Mouse (Mus musculus) lung, adult 2 months (tissue): ENCODE results near the gene Cenpu. TPM values are rescaled to one million over a fixed set of nuclear protein-coding genes. Genes with fewer than 3 reads are reported as not detected.

ENCODE experiments used
- DNase-seq: peaks from one replicate; pipeline ENCODE4 v3.0.0; 2022
- H3K4me1 ChIP-seq: fragments of 200-500 bp; 2 replicates; pipeline ENCODE4 v1.6.1; 2011; ENCODE audit warnings: low read length; ENCODE audit not compliant: control insufficient read depth, insufficient read depth
- H3K4me3 ChIP-seq: fragments of 200-500 bp; replicated peaks from 2 replicates; pipeline ENCODE3; 2011; ENCODE audit warnings: low read depth, mild to moderate bottlenecking, control low read depth, low read length; ENCODE audit errors: extremely low read depth
- CTCF ChIP-seq: fragments of 200-500 bp; IDR thresholded peaks from 2 replicates; pipeline ENCODE4 v1.5.1; 2011; ENCODE audit warnings: mild to moderate bottlenecking, low read length, control low read depth; ENCODE audit not compliant: insufficient read depth
- POLR2A ChIP-seq: fragments of 200-500 bp; IDR thresholded peaks from 2 replicates; pipeline ENCODE4 v1.6.1; 2011; ENCODE audit warnings: low read depth, mild to moderate bottlenecking, control low read depth, low read length, borderline replicate concordance; ENCODE audit errors: extremely low read depth
- WGBS: fragments of 180-500 bp; shearing (Covaris S2); methylation state at CpG from one replicate; pipeline ENCODE4 v1.1.7; 2018; 5-methylcytosine and 5-hydroxymethylcytosine counted together
- polyA plus RNA-seq: library from polyadenylated mRNA; depleted of rRNA; stranded (reverse); fragments of >200 nt; gene quantifications from 2 replicates; pipeline ENCODE4 v1.2.3, GENCODE M21; 2012

The Cenpu gene
- polyA plus RNA-seq, 1 experiment: 1.3 TPM

- Histone ChIP-seq H3K4me3 (no peak overlapping the region), H3K4me1 (no peaks in the 10 kb centered on the region; the same call in 1 of the 2 replicates)
- no peak for TF ChIP-seq POLR2A
- TF ChIP-seq CTCF: no peak
- WGBS: 45% methylated on average over 11 of the region's 11 CpGs
- DNase-seq: no peak
Measured at GRCm38 (mm10) chr8:46546431-46547176, 5.2 kb upstream of the Cenpu start.

- no peak for DNase-seq
- Histone ChIP-seq H3K4me3 (no peak overlapping the region), H3K4me1 (no peaks in the 10 kb centered on the region; the same call in 1 of the 2 replicates)
- 29% methylated on average over 4 of the region's 4 CpGs for WGBS
- TF ChIP-seq POLR2A: no peak
- peak; percentile 31; the same call in 1 of the 2 replicates for TF ChIP-seq CTCF
Measured at GRCm38 (mm10) chr8:46547245-46547644, 4.6 kb upstream of the Cenpu start.

DNA sequence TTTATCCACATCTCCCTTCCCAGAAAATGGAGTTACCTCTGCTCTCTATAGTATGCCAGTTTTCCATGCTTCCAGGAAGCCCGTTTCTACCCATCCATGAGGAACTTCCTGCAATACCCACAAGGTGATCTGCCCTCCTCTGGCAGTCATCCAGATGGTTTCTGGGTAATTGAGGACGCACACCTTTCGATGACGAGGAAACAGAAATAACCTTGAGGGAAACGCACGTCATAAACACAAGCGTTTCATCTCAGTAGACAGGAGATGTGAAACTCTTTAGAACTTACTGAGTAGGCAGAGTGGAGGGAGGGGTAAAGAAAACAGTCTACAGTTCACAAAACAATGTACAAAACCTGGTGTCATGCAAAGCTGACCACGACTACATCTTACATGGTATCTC, 1.8 kb upstream of the Cenpu start:
- no peak overlapping the region for H3K4me3 ChIP-seq
- H3K4me1 ChIP-seq: no peaks in the 10 kb centered on the region; the same call in 1 of the 2 replicates
- TF ChIP-seq CTCF (no peak), POLR2A (no peak)
- 64% methylated on average over 8 of the region's 8 CpGs for WGBS
- no peak for DNase-seq

DNA sequence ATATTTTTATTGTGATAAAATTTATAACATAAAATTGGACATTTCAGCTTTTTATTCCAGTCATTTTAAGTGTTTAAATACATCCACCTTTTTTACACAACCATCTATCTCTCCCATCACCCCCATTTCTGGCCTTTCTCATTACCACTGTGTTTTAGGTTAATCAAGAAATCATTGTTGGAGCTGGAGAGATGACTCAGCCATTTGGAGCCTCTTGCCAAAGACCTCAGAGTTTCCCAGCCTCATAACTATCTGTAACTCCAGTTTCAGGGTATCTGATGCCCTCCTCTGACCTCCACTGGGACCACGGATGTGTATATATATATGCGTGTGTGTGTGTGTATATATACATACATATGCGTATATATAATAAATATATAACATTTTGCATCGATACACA, 799 bp upstream of the Cenpu start:
- TF ChIP-seq CTCF (no peak), POLR2A (no peak)
- Histone ChIP-seq H3K4me1 (no peaks in the 10 kb centered on the region; the same call in 1 of the 2 replicates), H3K4me3 (no peak overlapping the region)
- 28% methylated on average over 4 of the region's 4 CpGs for WGBS
- DNase-seq: no peak

DNA sequence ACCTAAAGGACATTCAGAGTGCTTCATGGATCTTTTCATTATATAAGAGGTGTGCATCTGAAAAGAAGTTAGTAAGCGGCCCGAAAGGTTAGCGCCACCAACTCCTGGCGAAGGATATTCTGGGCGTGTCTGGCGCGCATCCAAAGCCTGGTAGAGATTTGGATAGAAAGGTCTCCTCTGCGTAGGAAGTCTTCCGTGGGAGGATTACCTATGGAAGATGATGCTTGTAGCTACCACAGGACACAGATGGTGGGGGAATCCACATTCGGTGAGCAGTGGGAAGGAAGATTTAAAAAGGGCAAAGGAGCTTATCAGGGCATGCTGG, 575 bp downstream of the Cenpu start:
- DNase-seq: no peak
- 2% methylated on average over 10 of the region's 10 CpGs for WGBS
- H3K4me3 ChIP-seq: no peak overlapping the region
- no peaks in the 10 kb centered on the region for H3K4me1 ChIP-seq
- TF ChIP-seq CTCF (no peak), POLR2A (no peak)

DNA sequence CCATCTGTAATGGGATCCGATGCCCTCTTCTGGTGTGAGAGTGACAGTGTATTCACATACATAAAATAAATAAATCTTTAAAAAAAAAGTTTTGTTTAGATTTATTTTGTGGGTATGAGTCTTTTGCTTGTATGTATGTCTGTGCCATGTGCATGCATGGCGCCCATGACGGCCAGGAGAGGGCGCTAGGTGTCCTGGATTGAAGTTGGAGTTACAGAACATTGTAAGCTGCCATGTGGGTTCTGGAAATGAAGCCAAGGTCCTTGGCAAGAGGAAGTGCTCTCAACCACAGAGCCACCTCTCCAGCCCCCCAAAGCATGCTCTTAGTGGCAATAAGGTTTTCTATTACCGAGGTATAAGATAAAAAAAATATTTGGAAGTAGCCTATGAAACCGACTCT, 7.6 kb downstream of the Cenpu start:
- no peak for TF ChIP-seq POLR2A
- TF ChIP-seq CTCF: peak; percentile 72
- peak; percentile 44 for DNase-seq
- H3K4me3 ChIP-seq: no peak overlapping the region
- WGBS: 68% methylated on average over 6 of the region's 6 CpGs
- H3K4me1 ChIP-seq: no peaks in the 10 kb centered on the region

DNA sequence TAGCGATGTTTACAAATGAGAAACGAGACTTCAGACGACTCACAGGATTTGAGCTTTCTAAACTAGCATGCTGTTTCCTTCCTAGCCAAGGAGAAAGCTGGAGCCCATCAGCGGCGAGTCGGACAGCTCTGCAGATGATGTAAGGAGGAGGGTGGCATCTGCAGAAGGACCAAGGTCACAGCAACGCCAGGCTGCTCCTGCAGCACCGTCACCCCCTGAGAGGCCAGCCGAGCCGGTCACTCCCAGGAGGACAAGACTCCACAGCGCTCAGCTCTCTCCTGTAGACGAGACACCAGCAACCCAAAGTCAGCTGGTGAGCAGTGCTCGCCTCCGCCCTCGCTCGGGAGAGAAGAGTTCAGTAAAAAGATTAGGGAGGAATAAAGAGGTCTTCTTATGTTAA, 10.5 kb downstream of the Cenpu start:
- H3K4me3 ChIP-seq: no peak overlapping the region
- no peak for TF ChIP-seq CTCF
- no peak for DNase-seq
- WGBS: 72% methylated on average over 16 of the region's 16 CpGs
- H3K4me1 ChIP-seq: no peaks in the 10 kb centered on the region; the same call in 1 of the 2 replicates

GRCm38 (mm10) chr8:46566914-46567529, 15.2 kb downstream of the Cenpu start:
- Histone ChIP-seq H3K4me3 (no peak overlapping the region), H3K4me1 (peaks cover 5% of the 10 kb centered on the region)
- DNase-seq: no peak
- TF ChIP-seq CTCF (no peak), POLR2A (no peak)
- WGBS: 72% methylated on average over 7 of the region's 7 CpGs

- Histone ChIP-seq H3K4me3 (no peak overlapping the region), H3K4me1 (peaks cover 5% of the 10 kb centered on the region)
- peak; percentile 71 for DNase-seq
- WGBS: 72% methylated on average over 8 of the region's 8 CpGs
- no peak for TF ChIP-seq CTCF
- TF ChIP-seq POLR2A: no peak
Measured at GRCm38 (mm10) chr8:46567946-46568345, 16.1 kb downstream of the Cenpu start.

DNA sequence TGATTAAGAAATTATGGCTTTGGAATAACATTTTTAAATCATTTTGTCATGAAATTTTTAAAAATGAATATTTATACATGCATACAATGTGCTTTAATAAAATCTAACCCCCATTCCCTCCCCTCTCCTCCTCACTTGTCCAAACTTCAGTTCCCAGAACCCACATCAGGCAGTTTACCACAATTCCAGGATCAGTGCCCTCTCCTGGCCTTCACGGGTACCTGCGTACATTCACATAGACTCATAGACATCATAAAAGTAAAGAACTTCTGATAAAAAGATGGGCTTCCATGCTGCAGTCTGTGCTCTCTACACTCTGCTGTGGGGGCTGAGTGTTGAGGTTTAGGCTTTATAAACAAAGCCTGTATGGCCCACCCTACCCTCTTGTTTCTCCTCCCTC, 17.1 kb downstream of the Cenpu start:
- 69% methylated on average over 2 of the region's 2 CpGs for whole genome bisulfite sequencing
- Histone ChIP-seq H3K4me3 (no peak overlapping the region), H3K4me1 (peaks cover 5% of the 10 kb centered on the region)
- TF ChIP-seq POLR2A: no peak
- TF ChIP-seq CTCF: 0 out of 2 replicates have a peak, but pooled peaks have one; percentile 3
- no peak for DNase-seq
